Mouse (Mus musculus) intestine, embryonic 14.5 days (tissue): Measurements from ENCODE around the gene Clint1. TPM values are rescaled to one million over a fixed set of nuclear protein-coding genes. Genes with fewer than 3 reads are reported as not detected.

Source experiments
- ATAC-seq: fragments of 200-750 bp; cut with Nextera tagmentation; replicated peaks from 2 replicates; pipeline ENCODE4 v1.8.0; 2017; ENCODE audit warnings: low read depth, moderate number of reproducible peaks, moderate TSS enrichment, moderate library complexity; ENCODE audit not compliant: low FRiP score, low TSS enrichment
- DNase-seq: peaks from one replicate; pipeline ENCODE4 v3.0.0-alpha.2; 2018; ENCODE audit warnings: low spot score
- H3K27ac ChIP-seq: fragments of 300-500 bp; sonication (generic); 2 replicates; pipeline ENCODE4 v1.5.1; 2014; ENCODE audit warnings: low read depth, mild to moderate bottlenecking, control low read depth
- H3K27me3 ChIP-seq: fragments of 300-500 bp; sonication (generic); replicated peaks from 2 replicates; pipeline ENCODE4 v1.6.1; 2014; ENCODE audit warnings: low read length, control low read depth; ENCODE audit not compliant: control insufficient read depth, insufficient read depth
- H3K36me3 ChIP-seq: fragments of 300-500 bp; sonication (generic); 2 replicates; pipeline ENCODE4 v1.6.1; 2014; ENCODE audit warnings: low read length, control low read depth; ENCODE audit not compliant: control insufficient read depth, insufficient read depth
- H3K4me1 ChIP-seq: fragments of 300-500 bp; sonication (generic); replicated peaks from 2 replicates; pipeline ENCODE4 v1.6.1; 2014; ENCODE audit warnings: low read length, control low read depth, mixed read lengths; ENCODE audit not compliant: control insufficient read depth, insufficient read depth
- H3K4me2 ChIP-seq: fragments of 300-500 bp; sonication (generic); 2 replicates; pipeline ENCODE4 v1.6.1; 2014; ENCODE audit warnings: low read length
- H3K4me3 ChIP-seq: fragments of 300-500 bp; sonication (generic); 2 replicates; pipeline ENCODE4 v1.5.1; 2014; ENCODE audit warnings: low read depth, low read length, control low read depth, mixed read lengths
- H3K9ac ChIP-seq: fragments of 300-500 bp; sonication (generic); 2 replicates; pipeline ENCODE4 v1.6.1; 2014; ENCODE audit warnings: mild to moderate bottlenecking, low read length
- H3K9me3 ChIP-seq: fragments of 300-500 bp; sonication (generic); 2 replicates; pipeline ENCODE4 v1.6.1; 2016; ENCODE audit warnings: low read length, control low read depth; ENCODE audit not compliant: control insufficient read depth
- WGBS: fragments of 180-500 bp; shearing (Covaris S2); extraction: QIAGEN DNeasy Blood & Tissue Kit; methylation state at CpG from one replicate; pipeline ENCODE4 v1.1.7; 2014; 5-methylcytosine and 5-hydroxymethylcytosine counted together
- polyA plus RNA-seq: library from polyadenylated mRNA; unstranded; fragments of >200 nt; fragmentation: Nextera tagmentation; extraction: Ambion mirVana; gene quantifications from 2 replicates; pipeline ENCODE4 v1.2.1, GENCODE M21; 2014

The Clint1 gene
- polyA plus RNA-seq, 1 experiment from 2014 or later: 83.1 TPM

DNA sequence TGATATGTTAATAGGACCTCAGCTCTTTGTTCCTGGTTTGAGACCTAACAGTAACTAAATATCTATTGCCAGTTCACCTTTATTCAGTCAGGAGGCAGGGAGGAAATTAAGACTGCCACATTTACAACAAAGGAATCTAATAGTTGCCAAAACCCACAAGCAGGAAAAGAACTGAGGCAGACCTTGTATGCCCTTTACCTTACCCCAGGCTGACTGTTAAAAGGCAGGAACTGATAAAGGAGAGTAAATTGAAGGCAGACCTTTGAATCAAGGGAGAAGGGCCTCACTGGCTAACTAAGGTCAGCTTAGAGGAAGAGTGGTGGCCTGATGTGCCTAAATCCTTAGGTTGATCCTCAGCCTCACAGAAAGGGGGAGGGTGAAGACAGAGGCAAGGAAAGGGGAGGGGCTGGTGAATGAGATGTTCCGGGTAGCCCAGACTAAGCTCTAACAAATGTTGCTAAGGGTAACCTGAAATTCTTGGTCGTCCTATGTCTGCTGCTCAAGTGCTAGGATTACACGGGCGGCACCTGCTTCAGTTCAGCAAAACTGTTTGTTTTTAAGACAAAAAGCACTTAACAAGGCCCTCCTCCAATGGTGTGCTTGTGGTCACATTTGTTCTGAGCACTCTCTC lies 16.1 kb upstream of the Clint1 start:
- H3K4me1 ChIP-seq: peaks cover 5% of the 10 kb centered on the region; the same call in 1 of the 2 replicates
- WGBS: 31% methylated on average over 4 of the region's 4 CpGs
- no peak overlapping the region for H3K27ac ChIP-seq
- H3K9ac ChIP-seq: no peak overlapping the region
- H3K27me3 ChIP-seq: no peaks in the 10 kb centered on the region
- H3K4me2 ChIP-seq: no peak overlapping the region
- no peaks in the 10 kb centered on the region for H3K36me3 ChIP-seq
- DNase-seq: no peak
- no peak for ATAC-seq
- no peak overlapping the region for H3K4me3 ChIP-seq
- H3K9me3 ChIP-seq: no peaks in the 10 kb centered on the region

DNA sequence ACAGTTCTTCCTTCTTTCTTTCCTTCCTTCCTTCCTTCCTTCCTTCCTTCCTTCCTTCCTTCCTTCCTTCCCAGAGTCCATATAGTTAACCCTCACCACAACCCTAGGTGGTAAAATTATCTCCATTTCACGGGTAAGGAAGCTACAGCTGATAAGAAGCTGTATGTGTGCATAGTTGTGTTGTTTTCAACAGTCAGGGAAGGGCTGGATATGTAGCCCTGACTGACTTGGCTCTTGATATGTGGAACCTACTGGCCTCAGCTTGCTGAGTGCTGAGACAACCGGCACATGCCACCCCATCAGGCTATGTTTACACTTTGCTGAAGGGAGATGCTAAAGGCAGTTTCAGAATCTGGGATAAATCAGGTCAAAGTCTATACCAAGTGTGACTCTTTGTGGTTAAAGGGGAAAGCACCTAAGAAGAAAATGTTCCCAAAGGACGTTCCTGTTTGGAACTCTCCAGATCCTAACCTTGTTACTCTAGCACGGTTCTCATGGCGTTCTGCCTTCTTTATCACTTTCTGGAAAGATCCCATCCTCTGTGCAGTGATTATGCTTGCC lies 14.5 kb upstream of the Clint1 start:
- no peak for ATAC-seq

DNA sequence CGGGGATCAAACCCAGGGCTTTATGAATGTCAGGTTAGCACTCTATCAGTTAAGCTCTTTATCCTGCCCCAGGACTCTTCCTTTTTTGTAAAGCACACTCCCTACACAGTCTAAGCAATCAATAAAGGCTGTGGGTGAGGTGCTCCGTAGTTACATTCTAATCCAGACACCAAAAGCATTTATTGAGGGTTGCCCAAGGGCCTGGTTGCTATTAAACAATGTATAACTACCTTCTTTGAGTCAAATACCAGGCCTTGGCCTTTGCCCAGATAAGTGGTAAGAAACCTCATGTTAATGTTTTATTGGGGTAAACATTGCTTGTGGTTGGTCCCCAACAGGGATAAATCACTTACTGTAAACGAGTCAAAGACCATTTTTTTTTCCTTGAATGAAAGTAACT lies 13.4 kb upstream of the Clint1 start:
- peak; percentile 81 for ATAC-seq
- H3K36me3 ChIP-seq: no peaks in the 10 kb centered on the region
- no peak overlapping the region for H3K4me2 ChIP-seq
- no peak overlapping the region for H3K4me3 ChIP-seq
- DNase-seq: no peak
- no peaks in the 10 kb centered on the region for H3K27me3 ChIP-seq
- WGBS: 18% methylated on average over 3 of the region's 3 CpGs
- no peak overlapping the region for H3K9ac ChIP-seq
- H3K4me1 ChIP-seq: no peaks in the 10 kb centered on the region
- 0 out of 2 replicates have a peak overlapping the region, but pooled peaks have one; percentile 5 for H3K27ac ChIP-seq
- H3K9me3 ChIP-seq: no peaks in the 10 kb centered on the region

More for the DNA sequence above, 14.5 kb upstream of the Clint1 start:
- Histone ChIP-seq H3K4me1 (no peaks in the 10 kb centered on the region), H3K27ac (no peak overlapping the region), H3K4me3 (no peak overlapping the region), H3K9me3 (no peaks in the 10 kb centered on the region), H3K4me2 (no peak overlapping the region), H3K36me3 (no peaks in the 10 kb centered on the region), H3K27me3 (no peaks in the 10 kb centered on the region), H3K9ac (no peak overlapping the region)
- 71% methylated on average over 5 of the region's 5 CpGs for WGBS
- DNase-seq: no peak

DNA sequence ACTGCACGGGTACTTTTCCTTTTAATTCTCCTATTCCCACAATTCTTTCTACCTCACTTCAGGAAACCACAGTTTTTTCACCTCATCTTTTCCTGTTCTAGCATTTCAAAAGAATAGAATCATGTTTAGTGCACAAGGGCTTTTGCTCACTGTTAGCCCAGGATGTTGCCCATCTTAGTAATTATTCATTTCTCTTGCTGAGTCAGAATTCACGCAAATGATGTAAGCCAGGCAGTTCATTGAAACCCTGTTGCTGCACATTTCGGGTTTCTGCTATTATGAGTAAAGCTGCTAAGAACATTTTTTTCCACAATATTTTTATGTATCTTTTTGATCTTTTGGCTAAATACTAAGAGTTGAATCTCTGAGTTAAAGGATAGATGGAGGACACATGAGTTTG lies 11.5 kb upstream of the Clint1 start:
- Histone ChIP-seq H3K9me3 (no peaks in the 10 kb centered on the region), H3K27me3 (no peaks in the 10 kb centered on the region), H3K27ac (no peak overlapping the region), H3K4me3 (no peak overlapping the region), H3K36me3 (no peaks in the 10 kb centered on the region), H3K4me2 (no peak overlapping the region), H3K9ac (no peak overlapping the region), H3K4me1 (no peaks in the 10 kb centered on the region)
- WGBS: 80% methylated on average over 3 of the region's 3 CpGs
- DNase-seq (no peak), ATAC-seq (no peak)

DNA sequence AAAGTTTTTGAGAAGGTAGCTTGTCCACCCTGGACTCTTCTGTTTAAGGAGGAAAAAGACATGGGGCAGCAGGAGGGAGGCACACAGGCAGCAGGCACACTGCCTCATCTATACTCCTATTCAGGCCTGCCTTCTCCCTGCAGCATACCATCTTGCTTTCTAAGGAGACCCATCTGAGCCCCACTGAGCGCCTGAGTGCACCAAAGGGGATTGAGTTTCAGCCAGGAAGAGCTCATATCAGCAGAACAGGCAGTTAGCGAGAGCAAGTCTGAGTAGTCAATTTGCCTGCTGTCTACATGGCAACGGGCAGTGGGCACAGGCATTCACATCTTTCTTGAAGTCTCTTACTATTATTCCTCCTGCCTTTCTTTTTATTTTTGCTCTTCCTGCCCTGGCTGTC lies 5.8 kb upstream of the Clint1 start:
- no peak for ATAC-seq
- 70% methylated on average over 3 of the region's 3 CpGs for WGBS
- no peak for DNase-seq

DNA sequence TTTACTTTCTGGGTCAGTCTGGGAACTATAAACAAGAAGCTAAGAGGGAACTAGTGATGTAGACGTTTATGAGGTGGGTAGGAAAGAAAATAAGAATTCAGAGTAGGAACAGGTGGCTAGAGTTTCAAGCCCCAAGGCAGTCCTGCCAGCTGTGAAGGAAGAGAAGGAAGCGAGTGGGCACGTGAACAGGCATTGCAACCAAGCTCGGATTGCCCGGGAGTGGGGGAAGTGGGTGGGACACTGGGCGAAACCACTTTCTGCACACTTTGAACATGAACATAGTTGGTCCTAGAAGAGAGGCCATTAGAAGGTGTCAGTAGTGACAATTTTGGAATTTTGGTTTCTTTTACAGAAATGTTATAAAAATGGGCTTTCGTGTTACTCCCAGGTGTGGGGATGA lies 4.3 kb upstream of the Clint1 start:
- H3K9me3 ChIP-seq: no peaks in the 10 kb centered on the region
- no peak overlapping the region for H3K4me3 ChIP-seq
- no peak overlapping the region for H3K27ac ChIP-seq
- DNase-seq (no peak), ATAC-seq (no peak)
- WGBS: 75% methylated on average over 7 of the region's 7 CpGs
- H3K27me3 ChIP-seq: no peaks in the 10 kb centered on the region
- no peaks in the 10 kb centered on the region for H3K36me3 ChIP-seq
- no peak overlapping the region for H3K4me2 ChIP-seq
- no peaks in the 10 kb centered on the region for H3K4me1 ChIP-seq
- no peak overlapping the region for H3K9ac ChIP-seq

More for the DNA sequence above, 5.8 kb upstream of the Clint1 start:
- H3K4me3 ChIP-seq: no peak overlapping the region
- no peak overlapping the region for H3K9ac ChIP-seq
- no peak overlapping the region for H3K27ac ChIP-seq
- no peaks in the 10 kb centered on the region for H3K4me1 ChIP-seq
- H3K36me3 ChIP-seq: no peaks in the 10 kb centered on the region
- H3K27me3 ChIP-seq: no peaks in the 10 kb centered on the region
- H3K9me3 ChIP-seq: no peaks in the 10 kb centered on the region
- H3K4me2 ChIP-seq: no peak overlapping the region

DNA sequence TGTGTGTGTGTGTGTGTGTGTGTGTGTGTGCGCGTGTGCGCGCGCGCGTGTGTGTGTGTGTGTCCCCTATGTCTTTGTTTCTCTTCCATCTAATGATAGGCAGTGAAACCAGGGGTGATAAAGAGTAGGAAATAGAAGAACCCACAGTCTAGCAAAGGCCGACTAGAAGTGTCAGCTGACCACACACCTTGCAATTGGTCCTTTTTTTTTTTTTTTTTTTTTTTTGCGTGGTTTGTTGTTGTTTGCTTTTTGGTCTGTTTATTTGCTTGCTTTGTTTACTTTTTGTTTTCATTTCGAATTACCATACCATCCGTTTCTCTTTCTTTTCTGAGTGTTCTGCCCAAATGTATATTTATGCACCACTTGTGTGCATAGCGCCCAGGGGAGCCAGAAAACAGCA lies 3.6 kb upstream of the Clint1 start:
- Histone ChIP-seq H3K27me3 (no peaks in the 10 kb centered on the region), H3K4me1 (no peaks in the 10 kb centered on the region), H3K4me3 (no peak overlapping the region), H3K36me3 (no peaks in the 10 kb centered on the region), H3K9me3 (no peaks in the 10 kb centered on the region), H3K4me2 (no peak overlapping the region), H3K9ac (no peak overlapping the region), H3K27ac (no peak overlapping the region)
- ATAC-seq (no peak), DNase-seq (no peak)
- 88% methylated on average over 12 of the region's 12 CpGs for WGBS

DNA sequence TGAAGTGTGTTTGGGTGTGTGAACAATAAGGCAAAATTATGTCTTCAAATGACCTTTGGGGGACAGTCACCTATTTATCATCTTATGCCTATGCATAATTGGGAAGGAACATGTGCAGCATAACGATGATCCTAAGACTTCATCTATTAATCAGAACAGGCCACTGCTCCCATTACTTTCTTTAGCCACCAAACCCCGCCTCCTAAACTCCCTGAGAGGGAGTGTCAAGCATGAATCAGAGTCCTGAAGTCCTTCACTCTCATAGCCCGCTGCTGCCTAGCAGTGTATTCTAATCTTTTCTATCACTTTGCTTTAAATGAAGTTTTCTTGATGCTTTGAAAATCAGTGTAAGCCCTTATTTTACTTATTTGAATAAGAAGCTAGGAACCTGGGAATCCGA lies 2.6 kb upstream of the Clint1 start:
- ATAC-seq: no peak
- no peak for DNase-seq
- Histone ChIP-seq H3K4me1 (0 out of 2 replicates have a peak, but pooled peaks cover 2% of the 10 kb centered on the region), H3K36me3 (peaks cover 7% of the 10 kb centered on the region; the same call in 1 of the 2 replicates), H3K27me3 (no peaks in the 10 kb centered on the region), H3K27ac (no peak overlapping the region), H3K4me2 (no peak overlapping the region), H3K9me3 (no peaks in the 10 kb centered on the region), H3K9ac (no peak overlapping the region), H3K4me3 (no peak overlapping the region)
- 80% methylated on average over 4 of the region's 4 CpGs for WGBS

DNA sequence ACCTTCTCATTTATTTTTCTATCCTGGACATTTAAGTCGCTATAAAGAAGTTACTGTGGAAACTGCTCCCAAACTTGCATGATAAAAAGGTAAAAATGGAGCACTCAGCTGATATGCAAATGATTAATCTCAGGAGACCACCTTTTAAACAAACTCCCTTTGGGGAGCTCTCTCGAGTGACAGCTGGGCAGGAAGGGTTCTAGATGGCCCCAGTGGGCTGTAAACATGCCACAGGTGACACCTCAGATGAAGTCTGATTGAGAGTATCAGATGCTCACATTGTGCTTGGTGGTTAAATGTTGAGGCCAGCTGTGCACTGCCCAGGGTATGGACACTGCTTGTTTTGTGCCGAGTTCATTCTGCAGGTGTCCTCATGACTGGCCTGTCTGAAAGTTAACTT lies 2.0 kb upstream of the Clint1 start:
- 48% methylated on average over 3 of the region's 3 CpGs for WGBS

More for the DNA sequence above, 2.0 kb upstream of the Clint1 start:
- H3K27ac ChIP-seq: no peak overlapping the region
- DNase-seq (no peak), ATAC-seq (no peak)
- no peaks in the 10 kb centered on the region for H3K9me3 ChIP-seq
- no peak overlapping the region for H3K4me2 ChIP-seq
- H3K4me1 ChIP-seq: 0 out of 2 replicates have a peak, but pooled peaks cover 7% of the 10 kb centered on the region
- no peak overlapping the region for H3K9ac ChIP-seq
- no peak overlapping the region for H3K4me3 ChIP-seq
- H3K36me3 ChIP-seq: peaks cover 10% of the 10 kb centered on the region; the same call in 1 of the 2 replicates
- H3K27me3 ChIP-seq: no peaks in the 10 kb centered on the region
